Mouse (Mus musculus): Measurements from ENCODE around the gene Mex3d. TPM values are rescaled to one million over a fixed set of nuclear protein-coding genes. Genes with fewer than 3 reads are reported as not detected.

Gene Mex3d
- polyA plus RNA-seq, 1 experiment, result 34.9 TPM

DNA sequence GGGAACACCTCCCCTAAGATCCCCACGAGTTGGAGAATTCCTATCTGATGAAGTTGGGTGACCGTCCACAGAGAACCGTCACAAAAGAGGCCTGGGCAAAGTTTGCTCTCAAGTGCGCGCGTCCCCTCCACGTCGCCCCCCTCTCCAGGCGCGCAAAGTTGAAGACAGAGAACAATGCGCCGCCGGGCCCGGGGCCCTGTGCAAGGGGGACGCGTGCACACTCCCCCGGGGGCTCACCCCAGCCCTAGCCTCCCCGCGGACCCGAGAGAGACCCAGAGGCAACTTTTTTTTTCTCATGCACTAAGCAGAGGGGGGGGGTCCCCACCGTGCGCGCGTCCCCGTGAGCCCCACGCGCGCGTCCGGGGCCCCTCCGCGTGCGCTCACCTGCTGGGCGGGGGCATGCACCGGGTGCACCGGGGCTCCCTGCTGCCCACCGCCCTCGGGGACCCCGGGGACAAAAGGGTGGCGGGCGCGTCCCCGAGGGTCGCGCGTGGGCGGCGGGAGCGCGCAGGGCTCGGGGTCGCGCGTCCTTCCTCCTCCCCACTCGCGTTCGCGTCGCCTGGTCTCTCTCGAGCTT, 45.6 kb upstream of the Mex3d start:
- peaks cover 22% of the 10 kb centered on the region for H3K4me1 ChIP-seq (replicated peaks; ENCODE audit: control insufficient read depth, insufficient read depth, low read length)
- peak overlapping the region; percentile 83 for H3K27ac ChIP-seq (ENCODE audit: control insufficient read depth, insufficient read depth, low read length)
- peak overlapping the region; percentile 88 for H3K4me3 ChIP-seq (ENCODE audit: control insufficient read depth, insufficient read depth, low read length)
- 1% methylated on average over 60 of the region's 60 CpGs for WGBS
- 0 out of 2 replicates have a peak, but pooled peaks have one; percentile 32 for TF ChIP-seq CTCF (IDR thresholded peaks at IDR 0.05; ENCODE audit: borderline replicate concordance, control insufficient read depth, extremely low read depth, insufficient read depth, low read length, poor library complexity)
- no peak for TF ChIP-seq POLR2A (IDR thresholded peaks at IDR 0.05; ENCODE audit: control insufficient read depth, extremely low read depth, insufficient read depth, low read length, poor library complexity)
- peaks cover 9% of the 10 kb centered on the region; the same call in 1 of the 2 replicates for H3K36me3 ChIP-seq (ENCODE audit: control insufficient read depth, insufficient read depth, low read length)
- H3K27me3 ChIP-seq (ENCODE audit: control insufficient read depth, insufficient read depth, low read length), result no peaks in the 10 kb centered on the region
- peak; percentile 56 for DNase-seq

DNA sequence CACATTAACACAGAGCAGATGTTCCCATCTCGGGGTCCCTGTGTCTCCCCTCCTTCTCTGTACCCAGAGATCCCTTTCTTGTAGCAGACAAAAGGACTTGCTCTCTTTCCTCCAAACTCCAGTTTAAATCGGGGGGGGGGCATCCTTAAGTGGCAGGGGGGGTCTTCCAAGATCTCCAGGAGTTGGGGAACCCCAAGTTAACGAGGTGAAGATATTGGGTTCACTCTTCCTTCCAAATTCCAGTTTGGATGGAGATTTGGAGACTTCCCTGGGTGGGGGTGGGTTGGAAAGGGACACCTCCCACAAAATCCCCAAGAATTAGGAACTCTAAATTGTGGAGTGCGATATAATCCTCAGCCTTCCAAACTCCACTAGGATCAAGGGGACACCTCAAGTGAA, 44.9 kb upstream of the Mex3d start:
- peaks cover 12% of the 10 kb centered on the region; the same call in 1 of the 2 replicates for H3K36me3 ChIP-seq (ENCODE audit: control insufficient read depth, insufficient read depth, low read length)
- WGBS, result 3% methylated on average over 4 of the region's 4 CpGs
- peak overlapping the region; percentile 88 for H3K4me3 ChIP-seq (ENCODE audit: control insufficient read depth, insufficient read depth, low read length)
- H3K27me3 ChIP-seq (ENCODE audit: control insufficient read depth, insufficient read depth, low read length), result no peaks in the 10 kb centered on the region
- no peak for TF ChIP-seq CTCF (IDR thresholded peaks at IDR 0.05; ENCODE audit: borderline replicate concordance, control insufficient read depth, extremely low read depth, insufficient read depth, low read length, poor library complexity)
- TF ChIP-seq POLR2A (IDR thresholded peaks at IDR 0.05; ENCODE audit: control insufficient read depth, extremely low read depth, insufficient read depth, low read length, poor library complexity), result no peak
- H3K4me1 ChIP-seq (replicated peaks; ENCODE audit: control insufficient read depth, insufficient read depth, low read length), result peaks cover 22% of the 10 kb centered on the region
- no peak for DNase-seq
- H3K27ac ChIP-seq (ENCODE audit: control insufficient read depth, insufficient read depth, low read length), result peak overlapping the region; percentile 83

DNA sequence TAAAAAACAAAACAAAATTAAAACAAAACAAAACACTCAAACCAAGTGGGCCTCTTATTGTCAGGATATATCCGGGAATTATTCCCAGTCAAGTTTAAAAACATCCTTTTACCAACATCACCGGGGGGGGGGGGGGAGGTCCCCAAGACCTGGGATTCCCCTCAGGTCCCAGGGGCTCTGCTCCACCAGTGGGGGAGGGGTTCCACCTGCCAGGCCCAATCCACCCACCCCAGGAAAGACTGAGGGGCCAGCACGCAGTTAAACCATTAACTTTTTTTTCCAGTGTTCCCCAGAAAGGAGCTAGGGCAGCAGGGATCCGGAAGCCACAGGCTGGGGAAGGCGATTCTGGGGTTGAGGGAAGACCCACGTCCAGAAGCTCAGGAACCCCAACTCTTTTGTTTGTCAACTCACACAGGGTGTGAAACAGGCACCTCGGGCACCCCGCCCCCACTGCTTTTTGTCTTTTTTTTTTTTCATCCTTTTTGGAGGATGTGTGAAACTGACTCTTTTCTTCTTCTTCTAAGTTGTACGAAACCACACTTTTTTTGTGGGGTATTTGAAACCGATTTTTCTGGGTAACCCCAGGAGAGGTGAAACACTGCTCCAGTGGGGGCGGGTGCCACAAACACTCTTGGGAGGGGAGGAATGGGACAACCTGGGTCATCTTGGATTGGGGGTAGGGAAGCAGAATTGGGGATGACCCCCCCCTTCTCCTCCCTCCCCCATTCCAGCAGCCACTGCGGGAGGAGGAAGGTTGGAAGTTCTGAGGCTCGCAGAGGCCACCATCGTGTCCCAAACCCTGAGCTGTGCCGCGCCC, 44.3 kb upstream of the Mex3d start:
- peak overlapping the region; percentile 83 for H3K27ac ChIP-seq (ENCODE audit: control insufficient read depth, insufficient read depth, low read length)
- WGBS, result 7% methylated on average over 16 of the region's 16 CpGs
- peak; percentile 57 for DNase-seq

DNA sequence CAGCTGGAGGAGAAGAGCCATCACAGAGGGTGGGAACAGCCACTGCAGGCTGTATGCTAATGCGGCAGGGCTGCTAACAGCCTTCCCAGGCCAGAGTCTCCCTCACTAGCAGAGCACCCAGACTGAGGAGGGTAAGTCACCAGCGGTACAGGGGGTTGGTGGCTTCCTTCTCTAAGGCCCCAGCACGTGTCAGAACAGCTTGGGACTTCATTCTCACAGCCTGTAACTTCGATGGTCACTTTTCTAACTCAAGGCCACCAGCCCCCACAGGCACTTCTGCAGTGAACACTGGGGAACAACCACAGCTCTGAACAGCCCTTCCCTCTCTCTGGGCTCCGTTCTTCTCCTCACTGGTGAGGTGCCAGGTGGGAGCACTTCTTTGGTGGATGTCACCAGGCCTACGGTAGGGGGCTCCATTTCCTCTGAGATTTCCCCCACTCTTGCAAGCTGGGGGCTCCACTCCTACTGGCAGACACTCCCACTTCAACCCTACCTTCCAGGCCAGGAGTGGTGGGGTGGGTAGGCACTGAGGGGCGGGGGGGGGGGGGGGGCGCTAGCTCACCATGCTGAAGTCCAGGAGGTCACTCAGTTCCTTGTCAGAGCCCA, 43.0 kb upstream of the Mex3d start:
- Histone ChIP-seq H3K27ac (ENCODE audit: control insufficient read depth, insufficient read depth, low read length) (no peak overlapping the region), H3K4me3 (ENCODE audit: control insufficient read depth, insufficient read depth, low read length) (no peak overlapping the region), H3K27me3 (ENCODE audit: control insufficient read depth, insufficient read depth, low read length) (no peaks in the 10 kb centered on the region), H3K36me3 (ENCODE audit: control insufficient read depth, insufficient read depth, low read length) (peaks cover 30% of the 10 kb centered on the region), H3K4me1 (replicated peaks; ENCODE audit: control insufficient read depth, insufficient read depth, low read length) (peaks cover 22% of the 10 kb centered on the region)
- TF ChIP-seq POLR2A (IDR thresholded peaks at IDR 0.05; ENCODE audit: control insufficient read depth, extremely low read depth, insufficient read depth, low read length, poor library complexity) (no peak), CTCF (IDR thresholded peaks at IDR 0.05; ENCODE audit: borderline replicate concordance, control insufficient read depth, extremely low read depth, insufficient read depth, low read length, poor library complexity) (no peak)
- 80% methylated on average over 8 of the region's 8 CpGs for WGBS
- peak; percentile 37 for DNase-seq

More for the DNA sequence above, 44.3 kb upstream of the Mex3d start:
- Histone ChIP-seq H3K36me3 (ENCODE audit: control insufficient read depth, insufficient read depth, low read length) (peaks cover 17% of the 10 kb centered on the region), H3K4me1 (replicated peaks; ENCODE audit: control insufficient read depth, insufficient read depth, low read length) (peaks cover 22% of the 10 kb centered on the region), H3K4me3 (ENCODE audit: control insufficient read depth, insufficient read depth, low read length) (peak overlapping the region; percentile 88), H3K27me3 (ENCODE audit: control insufficient read depth, insufficient read depth, low read length) (no peaks in the 10 kb centered on the region)
- no peak for TF ChIP-seq CTCF (IDR thresholded peaks at IDR 0.05; ENCODE audit: borderline replicate concordance, control insufficient read depth, extremely low read depth, insufficient read depth, low read length, poor library complexity)

DNA sequence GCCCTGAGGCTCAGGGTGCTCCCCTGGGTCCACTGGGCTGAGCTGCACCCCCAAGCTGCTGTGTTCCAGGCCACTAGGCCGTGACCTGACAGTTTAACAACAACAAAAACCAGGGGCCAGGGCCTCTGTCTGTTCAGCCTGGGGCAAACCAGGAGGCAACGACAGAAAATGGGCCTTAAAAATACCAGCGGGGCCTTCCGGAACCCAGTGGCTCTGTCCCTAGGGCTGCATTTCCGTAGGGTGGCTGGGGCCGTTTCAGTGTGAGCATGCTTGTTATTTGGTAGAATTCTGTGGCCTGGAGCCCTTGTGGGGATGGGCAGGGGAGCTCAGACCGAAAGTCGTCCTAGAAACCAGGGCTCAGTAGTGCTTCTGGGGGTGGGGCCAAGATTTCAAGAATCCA, 42.3 kb upstream of the Mex3d start:
- peaks cover 37% of the 10 kb centered on the region for H3K36me3 ChIP-seq (ENCODE audit: control insufficient read depth, insufficient read depth, low read length)
- H3K27ac ChIP-seq (ENCODE audit: control insufficient read depth, insufficient read depth, low read length), result no peak overlapping the region
- H3K27me3 ChIP-seq (ENCODE audit: control insufficient read depth, insufficient read depth, low read length), result no peaks in the 10 kb centered on the region
- H3K4me1 ChIP-seq (replicated peaks; ENCODE audit: control insufficient read depth, insufficient read depth, low read length), result peaks cover 21% of the 10 kb centered on the region
- no peak for DNase-seq
- WGBS, result 95% methylated on average over 8 of the region's 8 CpGs
- H3K4me3 ChIP-seq (ENCODE audit: control insufficient read depth, insufficient read depth, low read length), result no peak overlapping the region
- no peak for TF ChIP-seq POLR2A (IDR thresholded peaks at IDR 0.05; ENCODE audit: control insufficient read depth, extremely low read depth, insufficient read depth, low read length, poor library complexity)
- TF ChIP-seq CTCF (IDR thresholded peaks at IDR 0.05; ENCODE audit: borderline replicate concordance, control insufficient read depth, extremely low read depth, insufficient read depth, low read length, poor library complexity), result no peak

DNA sequence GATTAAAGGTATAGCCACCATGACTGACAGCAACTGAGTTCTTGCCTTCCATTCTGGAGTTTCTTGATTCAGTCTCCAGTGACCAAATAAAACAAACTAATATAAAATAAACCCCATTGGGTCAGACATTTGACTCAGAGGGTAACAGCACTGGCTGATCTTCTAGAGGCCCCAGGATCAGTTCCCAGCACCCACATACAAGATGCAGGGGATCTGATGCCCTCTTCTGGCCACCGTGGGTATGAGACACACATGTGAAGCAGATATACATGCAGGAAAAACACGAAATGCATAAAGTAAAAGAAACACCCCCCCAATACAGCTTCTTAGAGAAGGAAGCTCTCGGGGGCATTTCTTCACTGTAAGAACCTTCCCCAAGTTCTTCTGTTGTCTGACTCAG, 37.6 kb upstream of the Mex3d start:
- DNase-seq, result no peak
- Histone ChIP-seq H3K4me3 (ENCODE audit: control insufficient read depth, insufficient read depth, low read length) (no peak overlapping the region), H3K36me3 (ENCODE audit: control insufficient read depth, insufficient read depth, low read length) (peaks cover 54% of the 10 kb centered on the region), H3K27ac (ENCODE audit: control insufficient read depth, insufficient read depth, low read length) (no peak overlapping the region), H3K27me3 (ENCODE audit: control insufficient read depth, insufficient read depth, low read length) (no peaks in the 10 kb centered on the region), H3K4me1 (replicated peaks; ENCODE audit: control insufficient read depth, insufficient read depth, low read length) (no peaks in the 10 kb centered on the region)
- 93% methylated on average over 3 of the region's 3 CpGs for WGBS
- no peak for TF ChIP-seq POLR2A (IDR thresholded peaks at IDR 0.05; ENCODE audit: control insufficient read depth, extremely low read depth, insufficient read depth, low read length, poor library complexity)
- no peak for TF ChIP-seq CTCF (IDR thresholded peaks at IDR 0.05; ENCODE audit: borderline replicate concordance, control insufficient read depth, extremely low read depth, insufficient read depth, low read length, poor library complexity)
